Mouse (Mus musculus): ENCODE results near the gene Fbxw8. TPM values are rescaled to one million over a fixed set of nuclear protein-coding genes. Genes with fewer than 3 reads are reported as not detected.

Gene Fbxw8
- polyA plus RNA-seq, 1 experiment from 2014 or later, result 14.0 TPM

GRCm38 (mm10) chr5:118126671-118127070, 28.6 kb downstream of the Fbxw8 start:
- DNase-seq (ENCODE audit: low spot score) (no peak), ATAC-seq (ENCODE audit: low FRiP score, low TSS enrichment) (no peak)
- Histone ChIP-seq H3K27me3 (ENCODE audit: control insufficient read depth, insufficient read depth, low read length) (no peaks in the 10 kb centered on the region), H3K4me2 (replicated peaks; ENCODE audit: low read depth) (no peak overlapping the region), H3K36me3 (ENCODE audit: control insufficient read depth, insufficient read depth, low read length) (peaks cover 10% of the 10 kb centered on the region), H3K4me3 (ENCODE audit: low read depth, low read length) (no peak overlapping the region), H3K9ac (ENCODE audit: low read length) (no peak overlapping the region), H3K4me1 (replicated peaks; ENCODE audit: control insufficient read depth, insufficient read depth) (no peaks in the 10 kb centered on the region), H3K9me3 (ENCODE audit: control insufficient read depth, low read length) (no peaks in the 10 kb centered on the region), H3K27ac (replicated peaks) (no peak overlapping the region)
- WGBS, result 84% methylated on average over 4 of the region's 4 CpGs
- TF ChIP-seq EP300 (optimal IDR thresholded peaks at IDR 0.05) (no peak), CTCF (IDR thresholded peaks at IDR 0.05; ENCODE audit: low read depth) (no peak)

DNA sequence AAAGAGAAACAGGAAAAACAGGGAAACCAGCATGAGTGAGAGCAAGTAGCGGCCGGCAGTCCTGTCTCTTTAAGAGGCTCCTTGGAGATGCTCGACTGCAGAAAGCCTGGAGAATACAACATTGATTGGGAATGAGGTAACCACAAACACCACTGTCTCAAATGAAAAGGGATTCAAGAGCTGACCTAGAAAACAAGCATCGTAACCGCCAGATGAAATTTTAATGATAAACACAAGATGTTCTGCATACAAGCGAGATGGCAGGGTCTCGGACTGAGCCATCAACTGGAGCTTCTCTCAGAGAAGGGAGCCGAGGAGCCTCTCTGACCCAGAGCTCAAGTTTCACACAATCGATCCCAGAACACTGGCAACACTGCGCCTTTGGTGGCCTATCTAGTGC, 32.2 kb downstream of the Fbxw8 start:
- DNase-seq (ENCODE audit: low spot score) (no peak), ATAC-seq (ENCODE audit: low FRiP score, low TSS enrichment) (no peak)
- Histone ChIP-seq H3K4me3 (ENCODE audit: low read depth, low read length) (no peak overlapping the region), H3K4me2 (replicated peaks; ENCODE audit: low read depth) (no peak overlapping the region), H3K9ac (ENCODE audit: low read length) (no peak overlapping the region), H3K9me3 (ENCODE audit: control insufficient read depth, low read length) (no peaks in the 10 kb centered on the region), H3K27me3 (ENCODE audit: control insufficient read depth, insufficient read depth, low read length) (no peaks in the 10 kb centered on the region), H3K36me3 (ENCODE audit: control insufficient read depth, insufficient read depth, low read length) (peaks cover 6% of the 10 kb centered on the region), H3K27ac (replicated peaks) (no peak overlapping the region; the same call in 1 of the 2 replicates), H3K4me1 (replicated peaks; ENCODE audit: control insufficient read depth, insufficient read depth) (peaks cover 3% of the 10 kb centered on the region; the same call in 1 of the 2 replicates)
- WGBS, result 45% methylated on average over 10 of the region's 10 CpGs
- TF ChIP-seq CTCF (IDR thresholded peaks at IDR 0.05; ENCODE audit: low read depth) (no peak), EP300 (optimal IDR thresholded peaks at IDR 0.05) (no peak)

GRCm38 (mm10) chr5:118121928-118122327, 33.3 kb downstream of the Fbxw8 start:
- no peak overlapping the region for H3K4me3 ChIP-seq (ENCODE audit: low read depth, low read length)

DNA sequence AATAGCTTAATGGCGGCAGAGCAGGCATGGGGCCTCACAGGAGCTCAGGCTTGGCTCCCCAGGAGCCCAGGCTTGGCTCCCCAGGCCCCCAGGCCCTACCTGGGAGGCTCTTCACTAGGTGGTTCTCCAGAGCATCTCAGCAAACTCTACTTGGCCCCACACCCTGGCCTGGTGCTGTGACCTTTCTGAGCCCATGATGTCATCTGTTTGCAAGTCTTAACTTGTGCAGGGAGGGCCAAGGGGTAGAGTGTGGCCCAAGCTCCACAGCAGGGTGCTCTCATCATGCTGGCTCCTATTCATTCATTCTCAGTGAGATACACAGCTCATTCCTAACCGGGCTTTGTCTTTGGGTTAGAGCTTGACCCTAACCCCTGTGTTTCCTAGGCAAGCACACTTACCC, 34.6 kb downstream of the Fbxw8 start:
- Histone ChIP-seq H3K36me3 (ENCODE audit: control insufficient read depth, insufficient read depth, low read length) (peaks cover 6% of the 10 kb centered on the region), H3K27me3 (ENCODE audit: control insufficient read depth, insufficient read depth, low read length) (no peaks in the 10 kb centered on the region), H3K27ac (replicated peaks) (no peak overlapping the region), H3K4me1 (replicated peaks; ENCODE audit: control insufficient read depth, insufficient read depth) (peaks cover 3% of the 10 kb centered on the region; the same call in 1 of the 2 replicates), H3K4me2 (replicated peaks; ENCODE audit: low read depth) (no peak overlapping the region), H3K9ac (ENCODE audit: low read length) (no peak overlapping the region), H3K4me3 (ENCODE audit: low read depth, low read length) (no peak overlapping the region), H3K9me3 (ENCODE audit: control insufficient read depth, low read length) (no peaks in the 10 kb centered on the region)
- WGBS, result 44% methylated on average over 2 of the region's 2 CpGs
- DNase-seq (ENCODE audit: low spot score) (no peak), ATAC-seq (ENCODE audit: low FRiP score, low TSS enrichment) (no peak)
- no peak for TF ChIP-seq CTCF (IDR thresholded peaks at IDR 0.05; ENCODE audit: low read depth)
- TF ChIP-seq EP300 (optimal IDR thresholded peaks at IDR 0.05), result no peak

More at GRCm38 (mm10) chr5:118121928-118122327, 33.3 kb downstream of the Fbxw8 start:
- WGBS, result 86% methylated on average over 4 of the region's 4 CpGs
- no peak for DNase-seq (ENCODE audit: low spot score)
- Histone ChIP-seq H3K27me3 (ENCODE audit: control insufficient read depth, insufficient read depth, low read length) (no peaks in the 10 kb centered on the region), H3K36me3 (ENCODE audit: control insufficient read depth, insufficient read depth, low read length) (peaks cover 6% of the 10 kb centered on the region), H3K4me1 (replicated peaks; ENCODE audit: control insufficient read depth, insufficient read depth) (peaks cover 3% of the 10 kb centered on the region; the same call in 1 of the 2 replicates), H3K9me3 (ENCODE audit: control insufficient read depth, low read length) (no peaks in the 10 kb centered on the region), H3K4me2 (replicated peaks; ENCODE audit: low read depth) (no peak overlapping the region), H3K27ac (replicated peaks) (no peak overlapping the region), H3K9ac (ENCODE audit: low read length) (no peak overlapping the region)
- ATAC-seq (ENCODE audit: low FRiP score, low TSS enrichment), result no peak
- no peak for TF ChIP-seq CTCF (IDR thresholded peaks at IDR 0.05; ENCODE audit: low read depth)
- TF ChIP-seq EP300 (optimal IDR thresholded peaks at IDR 0.05), result no peak

GRCm38 (mm10) chr5:118118922-118119321, 36.3 kb downstream of the Fbxw8 start:
- Histone ChIP-seq H3K27me3 (ENCODE audit: control insufficient read depth, insufficient read depth, low read length) (no peaks in the 10 kb centered on the region), H3K9ac (ENCODE audit: low read length) (no peak overlapping the region), H3K4me2 (replicated peaks; ENCODE audit: low read depth) (no peak overlapping the region), H3K27ac (replicated peaks) (no peak overlapping the region), H3K9me3 (ENCODE audit: control insufficient read depth, low read length) (no peaks in the 10 kb centered on the region), H3K4me3 (ENCODE audit: low read depth, low read length) (no peak overlapping the region), H3K36me3 (ENCODE audit: control insufficient read depth, insufficient read depth, low read length) (0 out of 2 replicates have a peak, but pooled peaks cover 2% of the 10 kb centered on the region), H3K4me1 (replicated peaks; ENCODE audit: control insufficient read depth, insufficient read depth) (peaks cover 3% of the 10 kb centered on the region; the same call in 1 of the 2 replicates)
- 90% methylated on average over 5 of the region's 5 CpGs for WGBS
- no peak for DNase-seq (ENCODE audit: low spot score)
- no peak for ATAC-seq (ENCODE audit: low FRiP score, low TSS enrichment)
- no peak for TF ChIP-seq EP300 (optimal IDR thresholded peaks at IDR 0.05)
- no peak for TF ChIP-seq CTCF (IDR thresholded peaks at IDR 0.05; ENCODE audit: low read depth)

- Histone ChIP-seq H3K4me3 (ENCODE audit: low read depth, low read length) (no peak overlapping the region), H3K9ac (ENCODE audit: low read length) (no peak overlapping the region), H3K9me3 (ENCODE audit: control insufficient read depth, low read length) (no peaks in the 10 kb centered on the region), H3K27me3 (ENCODE audit: control insufficient read depth, insufficient read depth, low read length) (no peaks in the 10 kb centered on the region), H3K27ac (replicated peaks) (no peak overlapping the region), H3K4me2 (replicated peaks; ENCODE audit: low read depth) (no peak overlapping the region), H3K36me3 (ENCODE audit: control insufficient read depth, insufficient read depth, low read length) (no peaks in the 10 kb centered on the region), H3K4me1 (replicated peaks; ENCODE audit: control insufficient read depth, insufficient read depth) (peaks cover 3% of the 10 kb centered on the region; the same call in 1 of the 2 replicates)
- no peak for ATAC-seq (ENCODE audit: low FRiP score, low TSS enrichment)
- no peak for TF ChIP-seq EP300 (optimal IDR thresholded peaks at IDR 0.05)
- TF ChIP-seq CTCF (IDR thresholded peaks at IDR 0.05; ENCODE audit: low read depth), result no peak
- no peak for DNase-seq (ENCODE audit: low spot score)
- 89% methylated on average over 3 of the region's 3 CpGs for WGBS
Observed at GRCm38 (mm10) chr5:118118351-118118750, 36.9 kb downstream of the Fbxw8 start.

Data from stomach, postnatal 0 days (tissue).